Mouse (Mus musculus): Measurements from ENCODE around the gene Afdn. TPM values are rescaled to one million over a fixed set of nuclear protein-coding genes. Genes with fewer than 3 reads are reported as not detected.
"Not testable (repeated sequence)": the region's sequence is repeated elsewhere in the genome, so short reads cannot be mapped to it uniquely, and the experiment has no call there.

The Afdn gene
- polyA plus RNA-seq, 1 experiment from 2014 or later = 110 TPM

DNA sequence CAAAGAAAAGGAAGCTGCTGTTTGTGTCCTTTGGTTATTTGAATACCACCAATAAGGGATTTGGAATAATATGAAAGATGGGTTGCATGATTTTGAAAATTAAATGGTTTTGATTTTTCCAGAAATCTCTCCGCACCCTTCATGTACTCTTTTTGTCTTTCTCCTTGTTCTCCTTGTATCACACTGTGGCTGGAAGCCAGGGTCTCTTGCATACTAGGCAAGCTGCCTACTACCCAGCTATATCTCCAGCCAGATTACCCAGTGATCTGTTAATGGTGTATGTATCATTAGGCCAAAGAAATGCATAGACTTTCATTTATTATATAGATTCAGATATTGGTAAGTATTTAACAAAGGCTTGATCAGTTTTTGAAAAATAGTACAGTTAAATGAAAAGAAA is 45.7 kb downstream of the Afdn start:
- Histone ChIP-seq H3K27ac (no peak overlapping the region), H3K9me3 (no peaks in the 10 kb centered on the region), H3K27me3 (ENCODE audit: insufficient read depth, poor library complexity, severe bottlenecking) (no peaks in the 10 kb centered on the region), H3K36me3 (peaks cover 51% of the 10 kb centered on the region), H3K4me1 (no peaks in the 10 kb centered on the region; the same call in 1 of the 2 replicates), H3K4me3 (no peak overlapping the region)
- DNase-seq (ENCODE audit: low spot score) = no peak
- 91% methylated on average over 1 of the region's 1 CpGs for WGBS

DNA sequence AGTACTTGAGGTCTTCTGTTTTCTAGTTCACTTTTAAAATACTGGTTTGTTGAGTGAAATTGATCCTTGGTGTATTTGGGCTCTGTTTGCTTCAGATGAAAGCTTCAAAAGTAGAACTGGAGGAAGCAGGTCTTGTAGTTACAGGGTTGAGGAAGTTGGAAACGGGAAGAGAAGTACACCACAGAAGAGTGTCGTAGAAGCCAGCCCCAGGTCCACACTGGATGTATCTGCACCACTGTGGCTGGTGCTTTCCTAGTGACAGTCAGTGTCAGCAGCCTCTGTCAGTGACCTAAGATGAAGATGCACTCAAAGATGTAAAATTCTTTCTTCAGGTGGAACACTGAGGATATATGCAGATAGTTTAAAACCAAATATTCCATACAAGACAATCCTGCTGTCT is 57.5 kb downstream of the Afdn start:
- Histone ChIP-seq H3K27me3 (ENCODE audit: insufficient read depth, poor library complexity, severe bottlenecking) (no peaks in the 10 kb centered on the region), H3K27ac (no peak overlapping the region), H3K36me3 (peaks cover 49% of the 10 kb centered on the region), H3K9me3 (no peaks in the 10 kb centered on the region), H3K4me3 (no peak overlapping the region), H3K4me1 (no peaks in the 10 kb centered on the region)
- no peak for DNase-seq (ENCODE audit: low spot score)
- 92% methylated on average over 2 of the region's 2 CpGs for WGBS

DNA sequence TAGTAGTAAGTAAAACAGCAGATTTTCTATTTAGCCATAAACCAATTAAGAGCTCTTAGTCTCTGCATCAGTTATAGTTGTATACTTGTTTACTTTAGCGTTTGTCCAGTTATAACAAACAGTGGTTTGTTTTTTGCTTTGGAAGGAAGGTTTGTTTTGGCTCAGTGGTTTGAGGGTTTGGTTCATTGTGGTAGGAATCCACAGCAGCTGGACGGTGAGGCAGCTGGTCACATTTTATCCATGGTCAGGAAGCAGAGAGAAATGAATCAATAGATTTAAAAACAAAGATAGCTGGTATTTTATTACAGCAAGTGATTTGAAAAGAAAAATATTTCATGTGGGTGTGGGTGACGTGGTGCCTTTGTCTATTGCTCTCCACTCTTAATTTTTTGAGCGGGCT is 59.0 kb downstream of the Afdn start:
- WGBS = 93% methylated on average over 4 of the region's 4 CpGs
- H3K27ac ChIP-seq = no peak overlapping the region
- H3K36me3 ChIP-seq = peaks cover 46% of the 10 kb centered on the region
- DNase-seq (ENCODE audit: low spot score) = no peak
- no peaks in the 10 kb centered on the region for H3K4me1 ChIP-seq
- H3K4me3 ChIP-seq = no peak overlapping the region
- H3K9me3 ChIP-seq = no peaks in the 10 kb centered on the region
- H3K27me3 ChIP-seq (ENCODE audit: insufficient read depth, poor library complexity, severe bottlenecking) = no peaks in the 10 kb centered on the region

DNA sequence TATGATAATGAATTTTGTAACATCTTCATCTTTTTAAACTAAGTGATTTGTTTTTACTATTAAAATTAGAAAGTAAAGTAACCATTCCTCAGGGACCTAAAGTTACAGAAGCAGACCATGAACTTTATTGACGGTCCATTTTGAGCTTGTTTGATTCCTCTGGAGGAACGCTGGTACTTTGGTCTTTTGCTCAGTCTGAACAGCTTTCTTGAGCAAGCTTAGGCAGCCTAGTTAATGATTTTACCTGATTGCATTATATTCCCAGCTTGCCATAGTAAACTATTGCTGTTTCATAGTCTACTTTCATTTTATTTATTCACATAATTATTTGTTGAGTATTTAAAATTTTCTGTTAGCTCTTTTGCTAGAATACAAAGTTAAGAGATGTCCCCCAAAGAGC is 60.3 kb downstream of the Afdn start:
- WGBS = 94% methylated on average over 2 of the region's 2 CpGs
- Histone ChIP-seq H3K27me3 (ENCODE audit: insufficient read depth, poor library complexity, severe bottlenecking) (no peaks in the 10 kb centered on the region), H3K27ac (no peak overlapping the region), H3K4me1 (no peaks in the 10 kb centered on the region), H3K4me3 (no peak overlapping the region), H3K36me3 (peaks cover 46% of the 10 kb centered on the region), H3K9me3 (no peaks in the 10 kb centered on the region)
- DNase-seq (ENCODE audit: low spot score) = no peak

DNA sequence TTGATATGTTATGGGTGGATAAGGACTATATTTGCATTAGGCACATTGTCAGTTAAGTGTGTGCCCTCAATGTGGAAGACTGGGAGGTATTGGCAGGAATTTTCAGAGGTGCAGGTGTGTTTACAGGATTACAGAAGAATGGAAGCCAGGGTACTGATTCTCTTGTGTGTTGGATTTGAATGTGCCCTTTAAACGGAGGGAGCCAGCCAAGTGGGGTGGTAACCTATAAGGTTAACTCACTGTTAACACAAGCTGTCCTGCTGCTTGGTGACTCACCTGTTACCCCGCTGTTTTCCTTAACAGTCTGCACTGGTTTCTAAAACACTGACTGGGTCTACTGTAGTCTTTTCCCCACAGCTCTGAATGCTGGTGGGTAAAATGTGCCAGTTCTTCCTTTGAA is 65.1 kb downstream of the Afdn start:
- Histone ChIP-seq H3K4me3 (no peak overlapping the region), H3K9me3 (no peaks in the 10 kb centered on the region), H3K27ac (no peak overlapping the region), H3K36me3 (peaks cover 49% of the 10 kb centered on the region), H3K27me3 (ENCODE audit: insufficient read depth, poor library complexity, severe bottlenecking) (no peaks in the 10 kb centered on the region), H3K4me1 (no peaks in the 10 kb centered on the region)
- WGBS = 80% methylated on average over 2 of the region's 2 CpGs
- no peak for DNase-seq (ENCODE audit: low spot score)

DNA sequence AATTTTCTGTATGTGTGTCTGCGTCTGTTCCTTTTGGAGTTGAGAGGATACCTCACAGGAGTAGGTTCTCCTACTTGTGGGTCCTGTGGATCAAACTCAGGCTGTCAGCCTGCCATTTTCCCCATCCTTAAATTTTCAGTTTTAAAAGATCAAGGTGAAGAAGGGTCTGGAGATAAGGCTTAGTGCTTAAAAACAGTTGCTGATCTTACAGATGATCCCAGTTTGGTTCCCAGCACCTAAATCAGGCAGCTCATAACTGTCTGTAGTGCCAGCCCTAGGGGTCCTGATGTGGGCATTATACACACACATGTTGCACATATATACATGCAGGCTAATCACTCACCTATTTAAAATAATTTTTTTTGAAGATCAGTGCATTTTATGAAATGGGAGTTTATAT is 69.9 kb downstream of the Afdn start:
- H3K27ac ChIP-seq = no peak overlapping the region
- H3K27me3 ChIP-seq (ENCODE audit: insufficient read depth, poor library complexity, severe bottlenecking) = no peaks in the 10 kb centered on the region
- no peak overlapping the region for H3K4me3 ChIP-seq
- DNase-seq (ENCODE audit: low spot score) = no peak
- H3K4me1 ChIP-seq = no peaks in the 10 kb centered on the region
- 95% methylated on average over 1 of the region's 1 CpGs for WGBS
- H3K9me3 ChIP-seq = no peaks in the 10 kb centered on the region
- H3K36me3 ChIP-seq = peaks cover 71% of the 10 kb centered on the region

DNA sequence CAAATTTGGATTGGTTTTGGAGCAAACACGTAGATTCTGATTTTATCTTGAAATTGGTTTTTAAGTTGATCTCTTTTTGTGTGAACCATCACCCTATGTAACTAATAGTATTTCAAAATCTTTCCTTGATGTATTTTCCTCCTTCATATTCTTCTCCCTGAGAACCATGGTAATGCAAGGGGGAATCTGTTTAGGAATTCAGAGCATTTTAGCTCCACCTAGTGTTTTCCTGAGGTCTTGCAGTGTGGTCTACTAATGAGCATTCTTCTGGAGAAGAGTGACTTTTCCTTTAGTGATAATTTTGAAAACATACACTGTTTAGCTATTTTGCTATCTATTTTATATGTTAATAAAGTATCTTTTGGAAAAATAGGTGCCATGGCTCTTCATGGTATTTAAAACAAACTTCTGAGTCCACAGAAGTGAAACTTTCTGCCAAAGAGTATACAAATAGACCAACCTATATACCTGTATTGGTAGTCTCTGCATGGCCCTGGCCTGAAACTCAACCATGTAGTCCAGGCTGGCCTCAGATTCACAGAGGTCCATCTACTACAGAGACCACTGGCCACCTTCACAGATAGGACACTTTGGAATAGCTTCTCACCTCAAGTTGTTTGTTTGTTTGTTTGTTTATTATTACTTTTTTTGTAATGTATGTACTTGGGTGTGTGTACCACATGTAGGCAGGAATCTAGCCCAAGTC is 70.5 kb downstream of the Afdn start:
- no peaks in the 10 kb centered on the region for H3K4me1 ChIP-seq
- H3K36me3 ChIP-seq = peaks cover 71% of the 10 kb centered on the region
- H3K9me3 ChIP-seq = no peaks in the 10 kb centered on the region
- no peak overlapping the region for H3K4me3 ChIP-seq
- no peak overlapping the region for H3K27ac ChIP-seq
- WGBS = 74% methylated on average over 1 of the region's 1 CpGs
- no peak for DNase-seq (ENCODE audit: low spot score)
- H3K27me3 ChIP-seq (ENCODE audit: insufficient read depth, poor library complexity, severe bottlenecking) = no peaks in the 10 kb centered on the region

DNA sequence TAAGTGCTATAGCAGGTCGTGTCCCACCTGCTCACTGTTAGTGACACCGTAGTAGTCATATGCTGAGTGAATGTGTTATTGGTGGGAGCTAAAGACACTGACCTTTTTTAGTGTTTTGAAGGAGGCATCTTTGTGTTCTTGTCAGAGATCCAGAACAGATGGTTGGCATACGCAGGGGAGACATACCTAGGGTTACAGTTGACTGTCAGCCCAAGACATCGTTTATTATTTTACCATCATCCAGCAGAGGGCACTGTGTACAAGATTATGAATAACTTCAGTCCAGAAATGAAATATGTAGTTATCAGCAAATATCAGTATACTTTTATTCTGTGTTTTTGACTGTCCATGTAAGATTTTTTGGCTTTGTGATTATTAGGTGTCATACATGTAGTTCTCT is 75.5 kb downstream of the Afdn start:
- H3K36me3 ChIP-seq = peaks cover 50% of the 10 kb centered on the region
- DNase-seq (ENCODE audit: low spot score) = no peak

DNA sequence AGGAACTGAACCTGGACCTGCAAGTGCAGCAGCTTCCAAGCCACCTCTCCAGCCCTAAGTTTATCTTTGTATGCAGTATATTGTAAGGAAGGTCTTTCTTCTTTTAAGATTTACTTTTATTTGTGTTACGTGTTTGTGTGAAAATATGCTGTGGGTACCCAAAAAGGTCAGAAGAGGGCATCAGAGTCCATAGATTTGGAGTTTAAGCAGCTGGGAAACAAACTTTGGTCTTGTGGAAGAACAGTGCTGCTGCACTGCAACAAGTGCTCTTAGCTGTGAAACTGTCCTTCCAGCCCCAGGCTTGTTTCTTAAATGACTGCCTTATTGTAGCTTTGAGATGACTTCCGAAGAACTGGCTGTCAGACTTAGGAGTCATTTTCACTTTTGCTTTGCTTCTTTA is 89.8 kb downstream of the Afdn start:
- no peak for DNase-seq (ENCODE audit: low spot score)
- no peak overlapping the region for H3K27ac ChIP-seq
- no peak overlapping the region for H3K4me3 ChIP-seq
- H3K27me3 ChIP-seq (ENCODE audit: insufficient read depth, poor library complexity, severe bottlenecking) = no peaks in the 10 kb centered on the region
- no peaks in the 10 kb centered on the region for H3K4me1 ChIP-seq
- no peaks in the 10 kb centered on the region for H3K9me3 ChIP-seq
- WGBS = 92% methylated on average over 2 of the region's 2 CpGs
- peaks cover 72% of the 10 kb centered on the region for H3K36me3 ChIP-seq

More for the DNA sequence above, 75.5 kb downstream of the Afdn start:
- Histone ChIP-seq H3K27ac (no peak overlapping the region), H3K27me3 (ENCODE audit: insufficient read depth, poor library complexity, severe bottlenecking) (no peaks in the 10 kb centered on the region), H3K9me3 (no peaks in the 10 kb centered on the region), H3K4me1 (no peaks in the 10 kb centered on the region), H3K4me3 (no peak overlapping the region)
- 88% methylated on average over 4 of the region's 4 CpGs for WGBS

DNA sequence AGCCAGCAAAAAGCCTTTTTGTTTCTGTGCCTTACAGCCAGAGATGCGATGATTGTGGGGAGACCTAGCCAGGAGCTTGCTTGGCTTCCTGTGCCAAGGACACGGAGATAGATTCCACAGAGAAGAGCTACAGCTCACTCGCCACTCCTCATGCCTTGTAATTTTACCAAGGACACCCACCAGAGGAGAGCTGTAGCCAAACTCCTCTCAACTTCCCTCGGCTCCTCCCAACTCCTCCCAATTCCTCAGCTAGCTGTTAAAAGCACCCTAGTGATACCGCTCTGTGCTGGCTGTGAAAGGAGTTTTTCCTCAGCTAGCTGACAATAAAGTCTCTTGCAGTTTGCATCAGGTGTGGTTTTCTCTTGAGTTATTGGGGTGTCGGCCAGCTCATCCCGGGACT is 93.5 kb downstream of the Afdn start:
- not testable (repeated sequence) for H3K4me1 ChIP-seq; DNase-seq (ENCODE audit: low spot score); H3K27me3 ChIP-seq (ENCODE audit: insufficient read depth, poor library complexity, severe bottlenecking); H3K27ac ChIP-seq; H3K4me3 ChIP-seq; H3K9me3 ChIP-seq
- WGBS = 83% methylated on average over 7 of the region's 7 CpGs
- peaks cover 86% of the 10 kb centered on the region for H3K36me3 ChIP-seq

DNA sequence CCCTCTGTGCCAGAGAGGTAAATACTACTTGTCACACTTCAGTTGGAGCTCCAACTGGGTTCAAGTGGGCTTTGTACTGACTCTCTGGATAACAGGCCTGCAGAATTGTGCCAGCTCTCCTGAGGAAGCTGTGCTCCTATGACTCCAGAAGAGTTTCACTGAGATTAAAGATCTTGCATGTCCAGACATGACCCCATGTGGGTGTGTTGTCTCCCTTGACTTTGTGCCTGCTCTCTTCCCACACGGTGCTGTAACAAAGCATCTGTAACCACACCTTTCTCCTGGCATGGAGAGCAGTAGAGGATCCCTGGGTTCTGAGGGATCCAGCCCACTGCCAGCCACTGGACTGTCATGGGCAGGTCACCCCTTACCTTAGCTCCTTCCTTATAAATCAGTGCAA is 95.1 kb downstream of the Afdn start:
- Histone ChIP-seq H3K27me3 (ENCODE audit: insufficient read depth, poor library complexity, severe bottlenecking) (no peaks in the 10 kb centered on the region), H3K4me1 (no peaks in the 10 kb centered on the region), H3K4me3 (no peak overlapping the region), H3K27ac (no peak overlapping the region), H3K9me3 (no peaks in the 10 kb centered on the region), H3K36me3 (peaks cover 83% of the 10 kb centered on the region)
- no peak for DNase-seq (ENCODE audit: low spot score)
- 78% methylated on average over 1 of the region's 1 CpGs for WGBS

DNA sequence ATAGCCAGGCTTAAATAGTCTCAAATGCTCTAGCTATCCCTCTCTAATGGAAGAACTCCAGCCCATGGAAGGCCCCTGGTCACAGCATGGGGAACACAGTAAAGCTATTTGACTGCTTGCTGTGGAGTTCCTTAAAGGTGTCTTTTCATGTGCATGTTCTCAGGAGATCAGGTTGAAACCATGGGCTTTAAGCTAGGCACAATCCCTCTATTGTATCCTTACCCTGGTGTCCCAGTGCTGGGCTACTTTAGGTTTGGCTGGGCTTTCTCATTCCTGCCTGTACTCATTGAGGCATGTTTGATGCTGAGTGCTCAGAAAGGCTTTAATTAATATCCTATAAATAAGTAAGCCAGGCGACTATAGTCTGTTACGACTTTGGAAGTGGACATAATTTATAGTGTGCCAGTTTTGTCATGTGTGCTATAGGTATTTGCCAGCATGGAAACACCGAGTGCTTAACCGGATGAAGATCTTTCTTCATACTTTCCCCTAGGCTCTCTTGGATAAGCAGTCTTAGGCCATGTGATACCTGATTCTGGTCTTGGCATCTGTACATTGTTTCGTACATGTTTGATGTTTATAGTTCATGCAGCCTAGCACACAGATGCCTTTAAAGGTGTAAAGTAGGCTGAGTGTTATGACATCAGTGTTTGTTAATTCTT is 96.2 kb downstream of the Afdn start:
- H3K36me3 ChIP-seq = peaks cover 82% of the 10 kb centered on the region
- H3K9me3 ChIP-seq = no peaks in the 10 kb centered on the region
- no peaks in the 10 kb centered on the region for H3K27me3 ChIP-seq (ENCODE audit: insufficient read depth, poor library complexity, severe bottlenecking)
- H3K4me3 ChIP-seq = no peak overlapping the region
- no peak overlapping the region for H3K27ac ChIP-seq
- DNase-seq (ENCODE audit: low spot score) = no peak
- H3K4me1 ChIP-seq = no peaks in the 10 kb centered on the region
- WGBS = 88% methylated on average over 5 of the region's 5 CpGs

DNA sequence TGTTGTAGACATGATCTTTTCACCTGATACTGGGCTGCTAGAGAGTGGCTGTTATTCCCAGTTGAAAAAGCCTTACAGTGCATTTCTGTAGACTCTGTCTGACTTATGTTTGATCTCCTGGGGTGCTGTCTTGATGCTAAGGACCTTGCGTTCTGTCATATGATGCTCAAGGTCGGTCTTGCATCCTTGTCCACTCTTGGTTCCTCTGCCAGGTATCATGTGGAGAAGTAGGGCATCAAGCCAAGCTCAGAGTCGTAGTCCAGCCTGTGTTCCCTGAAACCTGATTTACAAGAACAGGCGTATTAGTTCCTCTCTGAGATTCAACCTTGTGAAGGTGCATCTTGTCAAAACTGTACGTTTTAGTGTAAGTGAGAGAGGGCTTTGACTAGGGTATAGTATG is 105.0 kb downstream of the Afdn start:
- Histone ChIP-seq H3K9me3 (no peaks in the 10 kb centered on the region), H3K36me3 (peaks cover 73% of the 10 kb centered on the region), H3K4me1 (no peaks in the 10 kb centered on the region), H3K4me3 (no peak overlapping the region), H3K27me3 (ENCODE audit: insufficient read depth, poor library complexity, severe bottlenecking) (no peaks in the 10 kb centered on the region), H3K27ac (no peak overlapping the region)
- DNase-seq (ENCODE audit: low spot score) = no peak
- WGBS = 84% methylated on average over 5 of the region's 5 CpGs

DNA sequence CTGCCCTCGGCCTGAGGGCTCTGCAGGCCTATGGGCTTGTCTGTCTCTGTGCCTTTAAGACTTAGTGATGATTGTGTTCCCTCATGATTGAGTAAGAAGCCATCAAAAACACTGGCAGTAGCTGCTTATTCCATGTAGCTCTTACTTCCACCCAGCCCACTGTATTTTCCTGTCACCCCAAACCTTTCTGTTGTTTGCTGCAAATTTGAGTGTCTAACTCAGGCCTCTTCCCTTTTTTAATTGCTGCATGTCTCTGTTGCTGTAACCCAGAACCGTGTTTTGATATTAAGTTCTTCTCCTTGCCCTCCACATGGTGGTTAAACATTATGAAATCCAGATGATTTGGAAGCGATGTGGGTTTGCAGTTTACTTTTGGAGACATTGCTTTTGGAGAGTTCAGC is 106.6 kb downstream of the Afdn start:
- no peaks in the 10 kb centered on the region for H3K4me1 ChIP-seq
- no peak overlapping the region for H3K4me3 ChIP-seq
- H3K27me3 ChIP-seq (ENCODE audit: insufficient read depth, poor library complexity, severe bottlenecking) = no peaks in the 10 kb centered on the region
- DNase-seq (ENCODE audit: low spot score) = no peak
- peaks cover 68% of the 10 kb centered on the region for H3K36me3 ChIP-seq
- WGBS = 86% methylated on average over 3 of the region's 3 CpGs
- H3K9me3 ChIP-seq = no peaks in the 10 kb centered on the region
- no peak overlapping the region for H3K27ac ChIP-seq
